Mouse (Mus musculus) stomach, embryonic 16.5 days (tissue): ENCODE data around the gene Gm14597. TPM values are rescaled to one million over a fixed set of nuclear protein-coding genes. Genes with fewer than 3 reads are reported as not detected.
"Not testable (repeated sequence)": the region's sequence is repeated elsewhere in the genome, so short reads cannot be mapped to it uniquely, and the experiment has no call there.

ENCODE experiments used
- ATAC-seq: fragments of 200-750 bp; cut with Nextera tagmentation; 2 replicates; pipeline ENCODE4 v1.8.0; 2017; ENCODE audit warnings: moderate number of reproducible peaks, moderate TSS enrichment; ENCODE audit not compliant: insufficient read depth, low FRiP score
- H3K27ac ChIP-seq: fragments of 300-500 bp; sonication (generic); 2 replicates; pipeline ENCODE4 v1.5.1; 2014; ENCODE audit warnings: low read length
- H3K27me3 ChIP-seq: fragments of 300-500 bp; sonication (generic); 2 replicates; pipeline ENCODE4 v1.6.1; 2014; ENCODE audit warnings: low read length, control low read depth, mixed read lengths; ENCODE audit not compliant: control insufficient read depth, insufficient read depth
- H3K36me3 ChIP-seq: fragments of 300-500 bp; sonication (generic); 2 replicates; pipeline ENCODE4 v1.6.1; 2014; ENCODE audit warnings: low read length; ENCODE audit not compliant: control insufficient read depth, insufficient read depth
- H3K4me1 ChIP-seq: fragments of 300-500 bp; sonication (generic); 2 replicates; pipeline ENCODE4 v1.6.1; 2014; ENCODE audit warnings: low read length, control low read depth, mixed read lengths; ENCODE audit not compliant: control insufficient read depth, insufficient read depth
- H3K4me2 ChIP-seq: fragments of 300-500 bp; sonication (generic); 2 replicates; pipeline ENCODE4 v1.6.1; 2014; ENCODE audit warnings: low read depth, low read length, mixed read lengths
- H3K4me3 ChIP-seq: fragments of 300-500 bp; sonication (generic); replicated peaks from 2 replicates; pipeline ENCODE4 v1.5.1; 2014; ENCODE audit warnings: mild to moderate bottlenecking, low read length
- H3K9ac ChIP-seq: fragments of 300-500 bp; sonication (generic); 2 replicates; pipeline ENCODE4 v1.6.1; 2014; ENCODE audit warnings: low read length
- H3K9me3 ChIP-seq: fragments of 300-500 bp; sonication (generic); replicated peaks from 2 replicates; pipeline ENCODE4 v1.6.1; 2016; ENCODE audit warnings: low read length, control low read depth; ENCODE audit not compliant: control insufficient read depth
- WGBS: fragments of 180-500 bp; shearing (Covaris S2); extraction: QIAGEN DNeasy Blood & Tissue Kit; methylation state at CpG from one replicate; pipeline ENCODE4 v1.1.7; 2014; 5-methylcytosine and 5-hydroxymethylcytosine counted together
- polyA plus RNA-seq: library from polyadenylated mRNA; unstranded; fragments of >200 nt; fragmentation: Nextera tagmentation; extraction: Ambion mirVana; gene quantifications from 2 replicates; pipeline ENCODE4 v1.2.1, GENCODE M21; 2015

Gene Gm14597
- polyA plus RNA-seq, 1 experiment from 2014 or later: not detected

DNA sequence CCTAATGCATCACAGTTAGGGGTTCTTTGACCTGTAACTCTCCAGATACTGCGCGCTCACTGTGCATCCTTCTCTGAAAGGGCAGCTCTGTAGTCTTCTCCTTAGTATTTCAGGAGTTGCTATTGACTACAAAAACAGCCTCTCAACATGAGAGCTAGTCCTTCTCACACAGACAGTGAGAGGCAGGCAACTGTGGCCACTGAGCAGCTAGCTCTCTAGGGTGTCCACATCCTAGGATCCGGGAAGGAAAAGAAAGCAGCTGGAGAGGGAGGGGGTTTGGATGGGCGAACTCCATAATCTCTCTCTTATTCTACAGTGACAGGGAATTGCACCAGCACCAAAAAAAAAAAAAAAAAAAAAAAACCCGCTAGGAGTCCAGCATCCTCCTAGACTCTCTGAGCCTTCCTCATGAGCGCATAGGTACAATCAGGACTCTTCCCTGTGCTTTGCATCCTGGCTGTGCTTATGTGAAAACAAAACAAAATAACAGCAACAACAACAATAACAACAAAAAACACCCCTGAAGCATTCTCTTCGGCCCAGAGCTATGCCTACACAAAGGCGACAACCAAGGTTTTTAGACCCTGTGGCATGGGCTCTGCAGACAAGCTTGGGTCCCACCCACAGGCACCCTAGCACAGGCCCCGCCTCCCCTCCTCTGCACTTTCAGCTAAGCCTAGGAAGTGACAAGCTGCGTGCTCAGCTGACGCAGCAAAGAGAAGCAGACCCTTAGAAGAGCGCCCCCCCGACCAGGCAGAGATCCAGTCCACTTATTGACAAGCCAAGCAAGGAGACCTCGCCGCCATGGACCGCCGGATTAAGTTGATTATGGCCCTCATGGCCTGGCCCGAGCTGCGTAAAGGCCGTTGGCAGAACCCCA is 1.3 kb downstream of the Gm14597 start, which contains the start of gene Rtl8c:
TSS of gene Rtl8c (plus strand) at position 791 of the 880 bp plus-strand sequence.
- Histone ChIP-seq H3K4me1 (no peaks in the 10 kb centered on the region), H3K4me3 (peak within 1 kb of the TSS; percentile 49), H3K9ac (peak within 1 kb of the TSS; percentile 70), H3K36me3 (no peaks in the 10 kb centered on the region), H3K9me3 (no peaks in the 10 kb centered on the region), H3K27ac (no peak within 1 kb of the TSS), H3K4me2 (peak within 1 kb of the TSS; percentile 45), H3K27me3 (no peaks in the 10 kb centered on the region)
- 20% methylated on average over 20 of the region's 20 CpGs for WGBS
- peak; percentile 84; the same call in 1 of the 2 replicates for ATAC-seq

DNA sequence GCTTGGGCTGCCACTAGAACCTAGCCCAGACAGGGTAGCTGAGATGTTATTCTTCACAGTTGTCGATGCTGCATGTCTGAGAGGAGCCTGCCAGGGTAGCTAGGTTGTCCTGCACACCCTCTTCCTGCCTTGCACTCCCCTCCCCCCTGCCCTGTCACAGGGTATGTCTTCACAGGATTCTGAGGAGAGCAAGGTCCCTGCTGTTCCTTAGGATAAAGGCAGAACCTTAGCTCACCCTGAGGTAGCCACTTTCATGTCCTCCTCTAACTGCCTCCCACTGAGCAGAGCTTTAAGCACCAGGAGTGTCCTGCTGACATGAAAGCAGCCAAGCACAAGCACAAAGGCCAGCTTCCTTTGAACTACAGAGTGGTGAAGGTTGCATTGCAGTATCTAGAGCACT is 2.6 kb downstream of the Gm14597 start:
- not testable (repeated sequence) for H3K9ac ChIP-seq, H3K4me2 ChIP-seq, H3K4me3 ChIP-seq, H3K27me3 ChIP-seq, ATAC-seq, H3K36me3 ChIP-seq, H3K27ac ChIP-seq, H3K9me3 ChIP-seq, H3K4me1 ChIP-seq
- WGBS: 14% methylated on average over 1 of the region's 1 CpGs

DNA sequence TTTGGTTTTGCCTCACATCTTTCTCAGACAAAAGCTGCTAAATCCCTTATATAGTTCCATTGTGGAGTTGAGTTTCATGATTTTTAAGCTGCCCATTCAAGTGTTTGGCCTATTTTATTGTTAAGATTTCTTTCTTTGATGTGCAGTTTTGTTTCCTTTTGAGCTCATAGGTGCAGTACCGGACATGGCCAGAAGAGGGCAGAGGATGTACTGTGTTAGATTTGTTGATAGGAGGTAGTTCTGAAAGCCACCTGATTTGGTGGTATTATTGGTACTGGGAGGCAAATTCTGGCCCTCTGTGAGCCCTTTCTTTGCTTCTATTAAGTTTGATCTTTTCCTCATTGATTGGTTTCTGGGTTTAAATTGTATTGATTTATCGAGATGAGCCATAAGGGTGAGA is 8.8 kb downstream of the Gm14597 start:
- H3K9ac ChIP-seq, H3K36me3 ChIP-seq, H3K4me1 ChIP-seq, H3K27ac ChIP-seq, H3K4me2 ChIP-seq, H3K27me3 ChIP-seq, ATAC-seq, H3K4me3 ChIP-seq, H3K9me3 ChIP-seq: not testable (repeated sequence)
- WGBS: 7% methylated on average over 1 of the region's 2 CpGs

DNA sequence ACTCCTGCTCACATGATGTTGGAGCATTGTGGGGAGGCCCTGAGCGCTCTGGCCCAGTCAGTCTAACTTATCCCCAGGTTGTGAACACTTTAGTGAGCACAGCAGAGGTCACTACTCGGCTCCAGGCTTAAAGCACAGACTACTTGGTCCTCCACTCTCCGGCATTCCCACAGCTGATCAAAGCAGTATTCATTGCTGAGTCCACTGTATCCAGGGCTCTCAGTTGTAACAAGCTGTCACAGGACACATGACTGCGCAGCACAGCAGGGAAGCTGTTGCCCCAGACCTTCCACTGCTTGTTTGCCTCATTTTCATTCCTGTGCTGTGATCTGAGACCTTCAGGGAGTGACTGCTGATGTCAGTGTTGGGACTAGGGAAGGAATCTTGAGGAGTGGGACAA is 25.4 kb downstream of the Gm14597 start:
- not testable (repeated sequence) for H3K9me3 ChIP-seq, H3K4me2 ChIP-seq, H3K4me3 ChIP-seq, H3K9ac ChIP-seq, H3K36me3 ChIP-seq, H3K27ac ChIP-seq, H3K4me1 ChIP-seq, ATAC-seq, H3K27me3 ChIP-seq
- 64% methylated on average over 3 of the region's 4 CpGs for WGBS

DNA sequence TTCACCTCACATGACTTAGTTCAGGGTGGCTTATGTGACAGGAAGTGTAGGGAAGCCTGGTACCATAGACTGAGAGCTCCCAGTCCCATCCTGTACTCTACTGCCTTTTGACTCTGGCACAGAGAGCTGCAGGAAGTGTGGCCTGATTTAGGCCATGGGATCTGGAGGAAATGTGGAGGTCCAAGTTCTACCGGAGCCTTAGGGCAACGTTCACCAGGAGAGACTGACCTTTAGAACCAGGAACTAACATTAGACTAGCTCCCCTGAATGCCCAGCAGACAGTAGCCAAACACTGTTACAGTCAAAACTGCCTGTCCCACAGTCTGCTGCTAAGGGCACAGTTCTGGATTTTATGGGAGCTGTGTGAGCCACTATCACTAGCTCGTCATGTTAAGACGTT is 27.4 kb downstream of the Gm14597 start:
- not testable (repeated sequence) for H3K9ac ChIP-seq

DNA sequence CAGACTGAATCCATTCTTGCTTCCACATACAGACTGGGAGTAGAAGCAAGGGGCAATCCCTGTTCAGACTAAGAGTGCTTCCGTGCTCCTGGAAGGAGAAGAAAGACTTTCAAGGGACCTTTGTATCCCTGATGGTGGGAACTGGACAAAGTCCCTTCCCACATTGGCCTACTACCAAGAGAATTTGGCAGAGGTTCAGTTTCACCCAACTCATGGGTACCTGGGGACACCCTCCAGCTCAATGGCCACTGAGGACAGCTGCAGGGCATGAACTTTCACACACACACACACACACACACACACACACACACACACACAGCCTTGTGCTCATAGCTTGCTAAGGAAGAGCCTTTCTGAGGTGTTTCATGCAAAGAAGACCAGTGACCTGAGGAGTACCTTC is 29.5 kb downstream of the Gm14597 start:
- no peak for ATAC-seq
- Histone ChIP-seq H3K27me3 (no peaks in the 10 kb centered on the region), H3K4me1 (no peaks in the 10 kb centered on the region), H3K9ac (no peak overlapping the region), H3K27ac (no peak overlapping the region), H3K4me2 (no peak overlapping the region), H3K9me3 (no peaks in the 10 kb centered on the region), H3K36me3 (no peaks in the 10 kb centered on the region), H3K4me3 (no peak overlapping the region)
- WGBS: 81% methylated on average over 1 of the region's 1 CpGs

More for the DNA sequence above, 27.4 kb downstream of the Gm14597 start:
- 73% methylated on average over 2 of the region's 4 CpGs for WGBS
- not testable (repeated sequence) for H3K4me2 ChIP-seq, H3K4me3 ChIP-seq, ATAC-seq, H3K27ac ChIP-seq, H3K9me3 ChIP-seq, H3K4me1 ChIP-seq, H3K27me3 ChIP-seq, H3K36me3 ChIP-seq

Other genes starting within 250 kb of the Gm14597 start
- gene Mospd1, start 238.5 kb downstream of the Gm14597 start, polyA plus RNA-seq: 36.9 and 40.7 TPM in 2 replicates
- gene Etd, start 174.1 kb downstream of the Gm14597 start, polyA plus RNA-seq: not detected in 2 replicates
- 33.4 and 39.1 TPM in 2 replicates for gene Rtl8c, start 947 bp downstream of the Gm14597 start, polyA plus RNA-seq
- 44.0 and 44.7 TPM in 2 replicates for gene Rtl8a, start 34.7 kb upstream of the Gm14597 start, polyA plus RNA-seq
- 30.5 and 35.6 TPM in 2 replicates for gene Rtl8b, start 61.4 kb upstream of the Gm14597 start, polyA plus RNA-seq
- 0.12 TPM in 1 of 2 replicates, not detected in the other for gene 4930502E18Rik, start 115.8 kb upstream of the Gm14597 start, polyA plus RNA-seq
- gene 1700013H16Rik, start 148.9 kb upstream of the Gm14597 start, polyA plus RNA-seq: not detected in 2 replicates
- not detected in 2 replicates for gene Zfp36l3, start 167.4 kb upstream of the Gm14597 start, polyA plus RNA-seq
- 1.7 and 1.8 TPM in 2 replicates for gene Xlr, start 188.7 kb upstream of the Gm14597 start, polyA plus RNA-seq